Mouse (Mus musculus) embryonic facial prominence, embryonic 10.5 days (tissue): Measurements from ENCODE around the gene Npdc1. TPM values are rescaled to one million over a fixed set of nuclear protein-coding genes. Genes with fewer than 3 reads are reported as not detected.

ENCODE experiments used
- DNase-seq: peaks from one replicate; pipeline ENCODE4 v3.0.0-alpha.2; 2017; ENCODE audit warnings: low spot score
- H3K27ac ChIP-seq: fragments of 300-500 bp; sonication (generic); replicated peaks from 2 replicates; pipeline ENCODE4 v1.5.1; 2016; ENCODE audit warnings: mild to moderate bottlenecking
- H3K27me3 ChIP-seq: fragments of 300-500 bp; sonication (generic); replicated peaks from 2 replicates; pipeline ENCODE4 v1.6.1; 2016; ENCODE audit warnings: low read depth, mild to moderate bottlenecking; ENCODE audit not compliant: poor library complexity, severe bottlenecking
- H3K36me3 ChIP-seq: fragments of 300-500 bp; sonication (generic); replicated peaks from 2 replicates; pipeline ENCODE4 v1.6.1; 2016; ENCODE audit warnings: mild to moderate bottlenecking, moderate library complexity
- H3K4me1 ChIP-seq: fragments of 300-500 bp; sonication (generic); 2 replicates; pipeline ENCODE4 v1.6.1; 2016
- H3K4me3 ChIP-seq: fragments of 300-500 bp; sonication (generic); 2 replicates; pipeline ENCODE4 v1.5.1; 2016; ENCODE audit warnings: mild to moderate bottlenecking, moderate library complexity
- H3K9me3 ChIP-seq: fragments of 300-500 bp; sonication (generic); 2 replicates; pipeline ENCODE4 v1.6.1; 2016; ENCODE audit warnings: mild to moderate bottlenecking
- WGBS: fragments of 180-500 bp; shearing (Covaris S2); methylation state at CpG from one replicate; pipeline ENCODE4 v1.1.7; 2016; 5-methylcytosine and 5-hydroxymethylcytosine counted together
- polyA plus RNA-seq: library from polyadenylated mRNA; unstranded; fragments of >200 nt; fragmentation: Nextera tagmentation; extraction: Ambion mirVana; gene quantifications from 2 replicates; pipeline ENCODE4 v1.2.1, GENCODE M21; 2016

The Npdc1 gene
- polyA plus RNA-seq, 1 experiment from 2014 or later, result 38.3 TPM

DNA sequence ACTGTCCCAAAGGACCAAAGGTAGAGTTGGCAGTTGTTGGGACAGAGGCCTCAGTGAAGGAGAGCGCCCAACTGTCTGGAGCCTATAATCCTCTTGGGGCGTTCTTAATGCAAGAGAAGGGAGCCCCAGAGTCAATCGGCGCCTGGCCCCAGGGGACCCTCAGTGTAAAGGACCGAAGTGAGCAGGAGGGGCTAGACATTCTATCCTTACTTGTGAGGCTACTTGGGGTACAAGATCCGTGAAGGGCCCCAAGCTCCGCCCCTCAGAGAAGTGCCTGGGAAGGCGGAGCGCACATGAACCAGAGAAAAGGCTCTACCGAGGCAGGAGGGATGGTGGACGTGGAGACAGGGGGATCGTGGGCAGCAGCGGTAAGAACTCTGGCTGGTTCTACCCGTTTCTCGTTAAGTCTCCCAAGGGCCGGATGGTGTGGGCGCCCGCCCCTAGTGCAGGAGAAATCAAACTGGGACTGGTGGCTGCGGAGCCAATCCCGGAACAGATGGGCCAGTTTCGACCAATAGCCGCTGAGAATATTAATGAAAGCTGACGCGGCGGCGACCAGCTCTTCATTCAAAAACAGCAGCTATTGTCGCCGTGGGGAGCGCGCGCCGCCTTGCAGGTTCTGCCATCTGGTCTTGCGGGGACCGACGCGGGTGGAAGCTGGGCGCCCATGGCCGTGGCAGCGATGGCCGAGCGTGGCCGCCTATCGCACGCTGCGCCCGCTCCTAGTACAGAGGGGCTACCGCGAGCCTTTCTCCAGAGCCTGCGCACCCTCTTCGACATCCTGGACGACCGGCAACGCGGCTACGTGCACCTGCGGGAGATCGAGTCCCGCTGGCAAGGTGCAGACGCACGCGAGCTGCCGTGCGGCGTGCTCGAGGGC lies 27.1 kb upstream of the Npdc1 start, which contains the start of gene Sapcd2:
Gene Sapcd2 (plus strand): TSS at position 558 of the 880 bp plus-strand sequence.
- under 1% methylated on average over 65 of the region's 65 CpGs for WGBS

DNA sequence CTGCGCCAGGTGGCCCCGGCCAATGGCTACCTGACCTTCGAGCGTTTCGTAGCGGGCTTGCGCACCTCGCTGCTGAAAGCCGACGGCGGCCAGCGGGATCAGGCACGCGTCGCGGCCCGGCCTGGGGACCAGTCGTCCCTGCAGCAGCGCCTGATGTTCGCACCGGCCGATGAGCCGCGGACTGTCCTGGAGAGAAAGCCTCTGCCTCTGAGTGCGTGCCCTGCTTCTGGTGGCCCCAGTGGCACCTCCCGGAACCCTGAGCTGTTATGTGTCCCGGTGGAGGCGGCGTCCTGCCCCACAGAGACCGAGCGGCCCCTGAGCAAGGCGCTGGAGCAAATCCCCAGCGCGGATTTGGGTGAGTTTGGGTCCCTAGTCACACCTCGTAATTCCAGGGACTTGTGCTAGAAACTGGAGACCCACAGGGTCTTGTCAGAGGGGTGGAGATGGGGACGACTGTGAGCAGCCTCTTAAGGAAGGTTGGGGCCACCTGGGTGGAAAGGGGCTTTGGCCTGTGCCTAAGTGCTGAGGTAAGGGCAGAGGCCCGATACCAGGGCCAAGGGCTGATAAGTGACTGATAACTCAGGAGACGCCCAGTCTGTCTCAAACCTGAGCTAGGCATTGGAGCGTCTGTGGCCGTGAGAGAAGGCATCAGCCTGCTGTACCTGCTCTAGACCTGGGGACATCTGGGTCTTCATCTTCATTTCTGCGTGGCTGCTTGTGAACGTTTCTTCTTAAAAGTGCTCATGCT lies 26.3 kb upstream of the Npdc1 start:
- peak; percentile 8 for DNase-seq
- Histone ChIP-seq H3K27me3 (peaks cover 16% of the 10 kb centered on the region; the same call in 1 of the 2 replicates), H3K27ac (peak overlapping the region; percentile 90), H3K4me1 (peaks cover 35% of the 10 kb centered on the region), H3K9me3 (no peaks in the 10 kb centered on the region), H3K4me3 (peak overlapping the region; percentile 88), H3K36me3 (peaks cover 37% of the 10 kb centered on the region)
- 3% methylated on average over 42 of the region's 42 CpGs for WGBS

More for the DNA sequence above, 27.1 kb upstream of the Npdc1 start, which contains the start of gene Sapcd2:
- DNase-seq, result peak; percentile 93
- Histone ChIP-seq H3K27me3 (peaks cover 16% of the 10 kb centered on the region; the same call in 1 of the 2 replicates), H3K27ac (peak within 1 kb of the TSS; percentile 90), H3K4me3 (peak within 1 kb of the TSS; percentile 88), H3K9me3 (no peaks in the 10 kb centered on the region), H3K4me1 (peaks cover 35% of the 10 kb centered on the region), H3K36me3 (peaks cover 29% of the 10 kb centered on the region)

GRCm38 (mm10) chr2:25373431-25373830 lies 25.7 kb upstream of the Npdc1 start:
- H3K4me3 ChIP-seq, result peak overlapping the region; percentile 88

GRCm38 (mm10) chr2:25376589-25376988 lies 22.6 kb upstream of the Npdc1 start:
- peaks cover 48% of the 10 kb centered on the region for H3K36me3 ChIP-seq
- no peaks in the 10 kb centered on the region for H3K9me3 ChIP-seq
- H3K4me3 ChIP-seq, result no peak overlapping the region
- peak; percentile 46 for DNase-seq
- WGBS, result 69% methylated on average over 4 of the region's 4 CpGs
- no peak overlapping the region for H3K27ac ChIP-seq
- H3K27me3 ChIP-seq, result no peaks in the 10 kb centered on the region
- peaks cover 30% of the 10 kb centered on the region for H3K4me1 ChIP-seq

More at GRCm38 (mm10) chr2:25373431-25373830, 25.7 kb upstream of the Npdc1 start:
- peak; percentile 15 for DNase-seq
- Histone ChIP-seq H3K36me3 (peaks cover 43% of the 10 kb centered on the region), H3K9me3 (no peaks in the 10 kb centered on the region), H3K4me1 (peaks cover 35% of the 10 kb centered on the region), H3K27me3 (peaks cover 16% of the 10 kb centered on the region; the same call in 1 of the 2 replicates), H3K27ac (peak overlapping the region; percentile 90)
- WGBS, result 46% methylated on average over 2 of the region's 2 CpGs

DNA sequence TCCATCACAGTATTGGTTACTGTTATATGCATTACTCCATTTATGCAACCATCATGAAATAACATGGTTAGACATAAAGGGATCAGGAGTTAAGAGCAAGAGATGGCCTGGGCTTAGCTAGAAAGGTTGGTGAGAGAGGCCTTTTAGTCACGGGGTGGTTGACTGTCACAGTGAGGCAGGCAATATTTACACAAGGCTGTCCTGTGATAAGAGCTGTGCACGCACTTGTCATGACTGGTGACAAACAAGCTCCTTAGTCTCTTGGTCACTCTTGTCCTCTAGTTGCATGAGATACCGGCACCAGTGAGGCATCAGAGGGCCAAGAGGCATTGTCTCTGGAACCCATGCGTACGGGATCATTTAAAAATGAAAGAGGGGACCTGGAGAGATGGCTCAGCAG lies 14.7 kb upstream of the Npdc1 start:
- no peaks in the 10 kb centered on the region for H3K4me1 ChIP-seq
- no peak overlapping the region for H3K4me3 ChIP-seq
- no peak overlapping the region for H3K27ac ChIP-seq
- WGBS, result 84% methylated on average over 5 of the region's 5 CpGs
- H3K9me3 ChIP-seq, result no peaks in the 10 kb centered on the region
- no peak for DNase-seq
- H3K27me3 ChIP-seq, result no peaks in the 10 kb centered on the region
- no peaks in the 10 kb centered on the region for H3K36me3 ChIP-seq

- H3K4me3 ChIP-seq, result no peak overlapping the region
- H3K9me3 ChIP-seq, result no peaks in the 10 kb centered on the region
- no peak overlapping the region for H3K27ac ChIP-seq
- H3K27me3 ChIP-seq, result peaks cover 28% of the 10 kb centered on the region
- H3K36me3 ChIP-seq, result no peaks in the 10 kb centered on the region
- 73% methylated on average over 5 of the region's 5 CpGs for WGBS
- no peak for DNase-seq
- H3K4me1 ChIP-seq, result peaks cover 13% of the 10 kb centered on the region
These were observed 7.9 kb upstream of the Npdc1 start for GRCm38 (mm10) chr2:25391266-25391665.

GRCm38 (mm10) chr2:25394281-25395221 lies 4.6 kb upstream of the Npdc1 start:
- Histone ChIP-seq H3K27me3 (peaks cover 60% of the 10 kb centered on the region), H3K27ac (no peak overlapping the region), H3K4me1 (peaks cover 20% of the 10 kb centered on the region), H3K9me3 (no peaks in the 10 kb centered on the region), H3K36me3 (no peaks in the 10 kb centered on the region), H3K4me3 (no peak overlapping the region)
- DNase-seq, result no peak
- 40% methylated on average over 3 of the region's 3 CpGs for WGBS

GRCm38 (mm10) chr2:25395721-25396596 lies 3.2 kb upstream of the Npdc1 start, which contains the start of gene Entpd2:
Entpd2 (plus strand) TSS chr2:25395874.
- Histone ChIP-seq H3K27ac (peak within 1 kb of the TSS; percentile 24; the same call in 1 of the 2 replicates), H3K27me3 (peaks cover 74% of the 10 kb centered on the region), H3K4me3 (peak within 1 kb of the TSS; percentile 59), H3K36me3 (no peaks in the 10 kb centered on the region), H3K4me1 (peaks cover 25% of the 10 kb centered on the region), H3K9me3 (no peaks in the 10 kb centered on the region)
- WGBS, result 2% methylated on average over 57 of the region's 57 CpGs
- DNase-seq, result peak; percentile 46

GRCm38 (mm10) chr2:25396597-25396983 lies 2.6 kb upstream of the Npdc1 start:
- DNase-seq, result no peak
- peaks cover 81% of the 10 kb centered on the region for H3K27me3 ChIP-seq
- H3K4me3 ChIP-seq, result no peak overlapping the region; the same call in 1 of the 2 replicates
- no peak overlapping the region for H3K27ac ChIP-seq
- 31% methylated on average over 3 of the region's 3 CpGs for WGBS
- no peaks in the 10 kb centered on the region for H3K36me3 ChIP-seq
- peaks cover 25% of the 10 kb centered on the region for H3K4me1 ChIP-seq
- no peaks in the 10 kb centered on the region for H3K9me3 ChIP-seq

GRCm38 (mm10) chr2:25397010-25397409 lies 2.1 kb upstream of the Npdc1 start:
- Histone ChIP-seq H3K36me3 (no peaks in the 10 kb centered on the region), H3K27me3 (peaks cover 85% of the 10 kb centered on the region), H3K9me3 (no peaks in the 10 kb centered on the region), H3K27ac (no peak overlapping the region), H3K4me3 (no peak overlapping the region), H3K4me1 (peaks cover 25% of the 10 kb centered on the region)
- WGBS, result 26% methylated on average over 1 of the region's 1 CpGs
- DNase-seq, result no peak

DNA sequence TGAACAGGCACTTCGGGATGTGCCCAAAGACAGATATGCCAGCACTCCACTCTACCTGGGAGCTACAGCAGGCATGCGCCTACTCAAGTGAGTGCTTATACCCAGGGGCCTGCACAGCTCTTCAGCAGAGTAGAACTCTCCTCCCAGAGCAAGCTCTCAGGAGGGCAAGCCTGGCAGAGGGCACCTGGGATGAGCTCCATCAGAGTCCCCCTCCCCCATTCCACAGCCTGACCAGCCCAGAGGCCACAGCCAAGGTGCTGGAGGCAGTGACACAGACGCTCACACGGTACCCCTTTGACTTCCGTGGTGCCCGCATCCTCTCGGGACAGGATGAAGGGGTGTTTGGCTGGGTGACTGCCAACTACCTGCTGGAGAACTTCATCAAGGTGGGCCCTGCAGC lies 1.1 kb upstream of the Npdc1 start:
- Histone ChIP-seq H3K4me3 (no peak overlapping the region), H3K27me3 (peaks cover 96% of the 10 kb centered on the region), H3K9me3 (no peaks in the 10 kb centered on the region), H3K27ac (no peak overlapping the region), H3K36me3 (no peaks in the 10 kb centered on the region), H3K4me1 (peaks cover 34% of the 10 kb centered on the region)
- WGBS, result 86% methylated on average over 7 of the region's 7 CpGs
- no peak for DNase-seq
